Mouse (Mus musculus): ENCODE results near the gene F3.

GRCm38 (mm10) chr3:121689697-121690096, 33.6 kb upstream of the F3 start:
- TF ChIP-seq CTCF (IDR thresholded peaks at IDR 0.05; ENCODE audit: control insufficient read depth, insufficient read depth, insufficient replicate concordance, low read depth, low read length) (no peak), POLR2A (IDR thresholded peaks at IDR 0.05; ENCODE audit: control insufficient read depth, low read depth, low read length) (no peak)

All from testis, adult 2 months (tissue).